Mouse (Mus musculus) adrenal gland (tissue): ENCODE measurements at regions not wholly inside any gene's neighbourhood (a gene's known extent, or its start where the extent isn't known, plus 50 kb on each side); places are given as distances from the start of the nearest gene placed in this dataset.

Experiments
- intact Hi-C: fragments of 180-260 bp; cut with DNase I; formaldehyde crosslinking; loops from one replicate; pipeline ENCODE4 v1.15.1; 2025

- intact Hi-C loops: no loop called here
These were observed 64.8 kb downstream of the Dll1 start for GRCm38 (mm10) chr17:15311822-15312221.

DNA sequence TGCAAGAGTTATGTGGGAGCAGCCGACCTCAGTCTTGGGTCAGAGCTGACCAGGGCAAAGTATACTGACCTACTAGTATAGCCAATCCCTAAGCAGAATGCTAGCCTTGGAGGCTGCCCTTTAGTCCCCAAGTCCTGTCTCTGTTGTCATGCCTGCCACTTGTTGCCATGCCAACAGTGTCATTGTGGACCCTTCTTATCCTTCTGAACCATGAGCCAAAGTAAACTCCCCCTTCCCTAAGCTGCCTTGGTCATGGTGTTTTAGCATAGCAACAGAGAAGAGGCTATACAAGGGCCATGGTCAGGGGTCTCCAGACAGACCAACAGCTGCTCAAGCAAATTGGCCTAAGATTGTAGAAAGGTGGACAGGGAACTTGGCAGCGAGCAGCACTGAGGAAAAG, 66.2 kb downstream of the Dll1 start:
- intact Hi-C loops: no loop called here

DNA sequence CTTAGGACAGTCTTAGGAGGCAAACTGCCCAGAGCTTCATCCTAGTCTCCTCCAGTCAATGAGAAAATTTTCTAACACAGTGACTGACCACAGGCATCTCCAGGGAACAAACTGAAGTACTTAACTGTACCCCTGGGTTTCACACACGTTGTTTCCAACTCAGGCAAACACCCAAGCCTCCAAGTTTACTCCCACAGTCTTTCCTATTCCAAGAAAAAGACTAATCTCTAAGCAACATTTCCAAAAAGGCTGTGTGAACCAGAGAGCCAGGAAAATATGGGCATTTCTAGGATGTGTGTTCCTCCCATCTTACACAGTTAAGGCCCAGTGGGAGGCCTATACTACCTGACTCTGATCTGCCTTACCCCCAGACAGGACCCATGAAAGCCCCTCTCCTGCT, 74.6 kb downstream of the Dll1 start:
- intact Hi-C loops: no loop called here

DNA sequence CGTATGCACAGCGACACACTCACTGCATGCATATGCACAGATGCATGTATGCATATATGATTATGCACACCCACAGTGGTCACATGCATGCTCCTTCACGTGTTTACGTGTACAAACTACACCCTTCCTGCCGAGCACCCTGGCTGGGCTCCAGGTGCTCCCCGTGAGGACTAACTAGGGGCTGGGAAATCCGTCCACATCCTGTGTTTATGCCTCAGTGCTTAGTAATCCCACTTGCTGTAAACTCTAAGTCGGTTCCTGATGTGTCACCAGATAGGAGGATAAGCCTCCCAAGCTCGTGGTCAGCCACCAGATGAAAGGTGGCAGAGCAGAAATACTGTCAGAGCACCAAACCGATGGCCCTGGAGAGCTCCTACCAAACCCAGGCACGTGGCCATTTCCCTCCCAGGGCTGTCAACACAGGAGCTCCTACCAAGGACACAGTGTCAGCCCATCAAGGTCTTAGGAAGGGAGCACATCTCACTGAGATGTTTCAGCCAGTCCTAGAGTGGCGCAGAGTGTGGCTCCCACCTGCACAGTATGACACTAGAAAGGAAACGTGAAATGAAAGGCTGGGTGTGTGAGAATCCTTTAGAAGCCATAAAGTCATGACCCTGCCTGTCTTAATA, 76.8 kb downstream of the Dll1 start:
- intact Hi-C loops: loop anchor here (5.0 kb wide), 1 partner anchor 77 kb away; the partner anchor contains the start of gene Dll1

DNA sequence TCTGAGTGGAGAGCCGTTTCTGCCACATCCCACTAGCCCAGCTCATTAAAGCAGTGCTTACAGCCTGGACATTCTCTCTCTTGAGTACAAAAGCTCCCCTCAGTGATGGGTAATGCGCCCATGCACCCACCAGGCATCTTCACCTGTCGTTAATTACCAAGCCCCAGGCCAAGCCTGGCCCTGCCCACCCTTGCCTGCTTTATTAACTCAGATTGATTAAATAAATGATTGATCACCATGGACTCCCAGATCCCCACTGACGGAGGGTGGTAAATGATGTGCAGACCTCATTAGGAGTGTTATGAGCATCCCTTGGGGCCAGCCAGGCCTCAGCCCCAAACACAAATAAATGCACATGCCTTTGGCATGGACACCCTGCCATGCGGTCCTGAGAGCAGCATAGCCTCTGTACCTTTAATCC, 82.5 kb downstream of the Dll1 start:
- intact Hi-C loops: no loop called here

DNA sequence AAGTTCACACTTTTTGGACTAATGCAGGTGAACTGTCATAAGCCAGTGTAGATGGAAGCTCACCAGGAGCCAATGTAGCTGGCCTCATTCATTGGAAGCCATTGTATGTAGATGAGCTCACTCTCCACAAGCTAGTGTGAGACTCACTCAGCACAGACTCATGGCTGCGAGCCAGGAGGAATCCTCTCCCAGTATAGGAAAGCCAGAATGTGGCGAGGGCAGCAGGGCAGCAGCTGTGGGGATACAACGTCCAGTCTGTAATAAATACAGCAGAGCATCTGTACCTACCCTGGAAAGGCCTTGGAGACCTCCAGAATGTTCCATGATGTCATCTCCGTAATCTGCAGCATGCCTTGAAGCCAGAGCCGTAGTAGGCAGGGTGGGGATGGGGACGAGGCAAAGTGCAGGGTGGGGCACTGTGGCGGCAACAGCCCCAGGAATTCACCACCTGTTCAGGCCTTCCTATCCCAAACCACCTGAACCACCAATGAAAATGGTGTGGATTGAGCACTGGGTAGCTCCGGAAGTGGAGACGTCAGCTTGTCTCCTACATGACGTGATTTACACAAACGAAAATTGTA, 84.1 kb downstream of the Dll1 start:
- intact Hi-C loops: no loop called here

GRCm38 (mm10) chr17:15291626-15292025, 85.0 kb downstream of the Dll1 start:
- intact Hi-C loops: no loop called here

GRCm38 (mm10) chr17:15290326-15290725, 86.3 kb downstream of the Dll1 start:
- intact Hi-C loops: no loop called here

DNA sequence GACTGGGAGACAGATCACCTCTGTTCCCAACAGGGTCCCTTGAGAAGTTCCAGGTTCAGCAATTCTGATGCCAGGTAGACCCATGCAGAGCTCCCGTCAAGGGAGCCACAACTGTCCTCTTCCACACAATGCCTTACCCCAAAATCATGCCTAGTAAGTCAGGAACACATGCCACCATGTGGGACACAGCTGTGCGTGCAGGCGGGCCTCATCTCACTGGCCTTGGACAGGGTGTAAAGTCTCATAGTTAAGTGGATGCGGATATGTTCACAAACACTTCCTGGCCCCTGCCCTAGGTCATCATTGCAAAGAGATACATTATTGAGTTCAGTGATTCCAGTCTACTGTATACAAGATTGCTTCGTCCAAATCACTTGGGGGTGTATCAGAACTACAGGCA, 87.6 kb downstream of the Dll1 start:
- intact Hi-C loops: no loop called here

DNA sequence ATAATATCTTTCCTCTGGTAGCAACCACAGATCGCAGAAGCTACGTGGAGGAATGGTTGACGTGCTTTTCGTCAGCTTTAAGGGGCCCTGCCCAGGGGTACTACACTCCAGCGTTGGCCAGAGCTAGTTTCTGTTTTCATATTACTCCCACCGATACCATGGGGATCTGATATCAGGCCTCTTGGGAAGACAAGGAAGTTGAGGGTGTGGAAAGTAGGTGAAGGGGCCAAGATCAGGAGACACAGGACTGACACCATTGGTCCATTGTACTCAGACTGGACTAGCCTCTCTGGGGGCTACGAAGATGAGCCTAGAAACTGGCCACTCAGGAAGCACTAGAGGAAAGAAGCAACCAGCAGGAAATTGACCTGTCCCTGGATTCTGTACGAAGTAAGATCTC, 88.0 kb downstream of the Dll1 start:
- intact Hi-C loops: no loop called here

- intact Hi-C loops: no loop called here
These were observed 90.1 kb downstream of the Dll1 start for GRCm38 (mm10) chr17:15286596-15286995.

DNA sequence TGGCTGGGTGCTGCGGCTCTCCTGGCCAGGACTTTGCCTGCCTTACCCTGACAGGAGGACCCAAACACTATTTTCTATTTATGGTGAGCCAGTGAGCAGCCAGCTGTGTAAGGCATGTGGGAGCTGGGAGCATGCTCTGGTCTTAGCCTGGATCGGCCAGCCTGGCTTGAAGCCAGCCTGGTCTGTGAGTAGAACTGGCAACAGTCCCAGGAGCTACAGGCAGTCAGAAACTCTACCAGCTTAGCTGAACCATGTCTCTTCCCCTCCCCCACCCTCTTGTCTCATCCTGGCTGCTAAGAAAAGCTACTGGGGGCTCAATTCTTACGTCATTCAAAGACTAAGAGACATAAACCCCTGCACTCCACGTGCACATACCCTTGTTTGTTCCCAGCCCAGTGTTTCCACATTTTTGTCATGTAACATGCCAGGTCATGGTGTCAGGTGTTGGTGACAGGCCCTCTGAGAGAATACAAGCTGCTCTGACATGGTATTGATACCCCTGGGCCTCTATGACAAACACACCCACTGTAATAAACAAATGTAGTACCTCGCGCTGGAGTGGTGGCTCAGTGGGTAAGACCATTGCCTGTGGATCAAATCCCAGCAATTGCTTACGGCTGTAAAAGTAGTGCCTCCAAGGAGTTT, 91.2 kb downstream of the Dll1 start:
- intact Hi-C loops: no loop called here

DNA sequence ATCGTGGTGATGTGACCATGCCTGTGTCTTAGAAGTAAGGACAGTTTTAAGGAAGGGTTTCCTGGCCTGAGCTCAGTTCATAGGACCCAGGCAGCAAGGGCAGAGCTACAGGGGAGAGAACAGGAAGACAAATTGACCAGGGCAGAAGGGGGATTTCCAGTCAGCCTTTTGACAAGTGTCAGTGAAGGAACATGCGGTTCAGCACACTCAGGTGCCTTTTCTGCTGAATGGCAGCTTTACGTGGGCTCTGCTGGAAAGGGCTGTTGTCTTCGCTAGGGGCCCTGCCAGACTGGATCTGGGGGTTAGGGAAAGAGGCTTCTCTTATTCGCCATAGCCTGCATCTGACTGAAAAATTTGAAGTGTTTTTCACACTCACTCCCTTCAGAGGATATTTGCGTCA, 106.8 kb downstream of the Dll1 start:
- intact Hi-C loops: no loop called here

DNA sequence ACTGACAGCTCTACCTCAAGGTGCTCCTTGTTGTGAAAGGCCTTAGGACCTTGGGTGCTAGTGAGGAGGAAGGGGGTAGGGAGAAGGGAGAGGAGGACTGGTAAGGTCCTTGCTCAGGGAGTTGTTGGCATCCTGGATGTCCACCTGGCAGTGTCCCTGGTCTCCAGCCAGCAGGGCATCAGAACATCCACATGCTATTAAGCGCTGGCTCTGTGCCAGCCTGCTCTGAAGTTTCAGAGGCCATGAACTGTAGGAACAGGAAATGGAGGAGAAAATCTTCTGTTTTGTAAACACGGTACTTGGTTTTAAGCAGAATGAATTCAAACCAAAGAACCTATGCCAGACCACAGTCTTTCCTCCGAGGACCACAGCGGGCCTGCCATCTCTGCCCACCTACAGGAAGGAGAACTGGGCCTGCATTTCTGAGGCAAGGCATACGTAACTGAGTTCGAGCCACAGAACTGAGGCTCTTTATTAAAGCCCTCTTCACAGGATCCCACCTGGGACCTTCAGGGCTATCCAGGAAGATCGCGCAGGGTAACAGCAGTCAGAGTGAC, 107.5 kb downstream of the Dll1 start:
- intact Hi-C loops: no loop called here

- intact Hi-C loops: no loop called here
These were observed 109.0 kb downstream of the Dll1 start for GRCm38 (mm10) chr17:15267721-15268120.

- intact Hi-C loops: no loop called here
These were observed 117.1 kb downstream of the Dll1 start for GRCm38 (mm10) chr17:15259427-15260101.

DNA sequence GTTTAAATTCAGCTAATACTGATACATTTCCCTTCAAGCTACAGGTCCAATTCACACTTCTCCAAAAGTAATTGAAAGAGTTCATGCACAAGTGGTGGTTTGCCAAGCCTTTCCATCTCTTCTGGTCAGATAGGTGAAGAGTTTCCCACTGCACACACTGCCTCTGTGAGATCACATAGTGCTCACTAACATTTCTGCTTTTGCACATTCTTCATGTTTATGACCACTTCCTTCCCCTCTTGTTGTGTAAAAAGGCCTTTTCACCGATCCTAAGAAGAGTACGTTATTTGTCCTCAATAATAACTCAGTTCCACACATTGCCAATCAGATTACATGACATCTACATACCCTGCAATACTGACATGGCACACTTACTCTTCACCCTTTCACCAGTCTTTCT, 120.8 kb downstream of the Dll1 start:
- intact Hi-C loops: no loop called here

DNA sequence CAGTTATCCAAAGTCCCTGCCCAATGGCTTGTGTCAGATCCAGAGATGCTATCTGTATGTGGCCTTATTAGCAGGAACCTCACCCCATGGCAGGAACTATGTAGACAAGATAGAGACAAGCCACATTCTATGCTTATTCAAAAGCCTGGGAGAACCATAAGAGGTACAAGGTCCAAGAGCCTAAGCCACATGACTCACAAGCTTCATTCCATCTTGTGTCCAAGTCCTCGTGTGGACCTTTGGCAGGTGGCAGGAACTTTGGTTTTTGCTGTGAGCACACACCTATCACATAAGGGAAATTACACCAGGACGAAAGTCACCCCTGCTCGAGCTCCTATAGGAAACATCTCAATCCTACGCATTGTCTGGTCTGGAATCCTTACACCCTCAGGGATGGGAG, 122.9 kb downstream of the Dll1 start:
- intact Hi-C loops: no loop called here

DNA sequence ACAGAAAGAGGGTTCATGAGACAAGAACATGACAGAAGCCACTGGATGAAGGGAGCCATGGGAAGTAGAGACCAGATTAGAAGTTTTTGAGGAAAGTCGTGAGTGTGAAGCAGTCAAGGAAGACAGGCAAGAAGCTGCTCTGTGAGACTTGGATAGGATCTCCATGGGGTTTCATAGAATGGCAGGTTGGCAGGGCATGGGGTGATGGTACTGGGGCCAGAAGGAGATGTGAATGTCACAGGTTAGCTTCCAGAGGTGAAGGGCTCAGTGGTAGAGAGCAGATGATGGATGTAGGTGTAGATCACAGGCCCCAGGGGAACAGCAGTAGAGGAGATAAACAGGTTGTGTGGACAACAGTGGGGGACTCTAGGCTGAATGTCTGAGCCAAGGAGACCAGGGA, 123.4 kb downstream of the Dll1 start:
- intact Hi-C loops: no loop called here

GRCm38 (mm10) chr17:15252187-15252586, 124.5 kb downstream of the Dll1 start:
- intact Hi-C loops: no loop called here

GRCm38 (mm10) chr17:15251641-15252040, 125.0 kb downstream of the Dll1 start:
- intact Hi-C loops: no loop called here

- intact Hi-C loops: no loop called here
These were observed 128.3 kb downstream of the Dll1 start for GRCm38 (mm10) chr17:15248417-15248791.
